8 mouse cellular contexts compared by ENCODE assay signal in genomic region chr3:96559398-96559910, GRCm38 (mm10). TPM values are rescaled to one million over a fixed set of nuclear protein-coding genes. Genes with fewer than 3 reads are reported as not detected.
A peak's percentile ranks its signal among the peaks of the same experiment; 100 is the strongest.
DNase-seq lines count a peak whose midpoint lies in the region; ATAC-seq lines count a peak whose summit lies in the region.

No protein-coding gene starts in this region.

- H3K4me2 ChIP-seq in hindbrain, embryonic 15.5 days: peak overlapping the region; percentile 90
- peak overlapping the region; percentile 83 for H3K4me2 ChIP-seq in midbrain, embryonic 11.5 days

- ATAC-seq in hindbrain, embryonic 15.5 days (ENCODE audit: low FRiP score, low read depth): no peak
- no peak for ATAC-seq in midbrain, embryonic 11.5 days (ENCODE audit: low FRiP score)

- H3K36me3 ChIP-seq in embryonic facial prominence, embryonic 10.5 days (replicated peaks): peaks cover 23% of the 10 kb centered on the region
- H3K36me3 ChIP-seq in hindbrain, embryonic 15.5 days: peaks cover 12% of the 10 kb centered on the region; the same call in 1 of the 2 replicates
- 0 out of 2 replicates have a peak, but pooled peaks cover 7% of the 10 kb centered on the region for H3K36me3 ChIP-seq in midbrain, embryonic 11.5 days (ENCODE audit: control insufficient read depth, insufficient read depth, low read length)

- peak; percentile 18 for DNase-seq in kidney, adult 11 months
- no peak for DNase-seq in kidney, adult 18-20 months
- no peak for DNase-seq in embryonic facial prominence, embryonic 10.5 days (ENCODE audit: low spot score)
- no peak for DNase-seq in midbrain, embryonic 11.5 days (ENCODE audit: low spot score, missing footprints)
- no peak for DNase-seq in c-Kit-positive CD71-positive TER-119-positive erythroid progenitor cells, embryonic 14.5 days (ENCODE audit: low spot score)
- no peak for DNase-seq in ovary, postnatal 10 days (ENCODE audit: low spot score)
- DNase-seq in cerebellum, adult 11 months: no peak

- H3K4me1 ChIP-seq in embryonic facial prominence, embryonic 10.5 days: peaks cover 66% of the 10 kb centered on the region
- peaks cover 60% of the 10 kb centered on the region for H3K4me1 ChIP-seq in hindbrain, embryonic 15.5 days (replicated peaks)
- H3K4me1 ChIP-seq in midbrain, embryonic 11.5 days (ENCODE audit: control insufficient read depth, insufficient read depth, low read length): peaks cover 23% of the 10 kb centered on the region; the same call in 1 of the 2 replicates

- peak overlapping the region; percentile 41 for H3K9ac ChIP-seq in hindbrain, embryonic 15.5 days
- no peak overlapping the region; the same call in 1 of the 2 replicates for H3K9ac ChIP-seq in midbrain, embryonic 11.5 days (ENCODE audit: low read length)

- H3K27me3 ChIP-seq in embryonic facial prominence, embryonic 10.5 days (replicated peaks; ENCODE audit: low read depth, poor library complexity, severe bottlenecking): no peaks in the 10 kb centered on the region
- no peaks in the 10 kb centered on the region for H3K27me3 ChIP-seq in hindbrain, embryonic 15.5 days
- no peaks in the 10 kb centered on the region for H3K27me3 ChIP-seq in midbrain, embryonic 11.5 days (ENCODE audit: control insufficient read depth, insufficient read depth, low read length)

- WGBS in embryonic facial prominence, embryonic 10.5 days: 90% methylated on average over 12 of the region's 12 CpGs
- 81% methylated on average over 12 of the region's 12 CpGs for WGBS in hindbrain, embryonic 15.5 days
- WGBS in midbrain, embryonic 11.5 days: 90% methylated on average over 12 of the region's 12 CpGs

- H3K27ac ChIP-seq in embryonic facial prominence, embryonic 10.5 days (replicated peaks): no peak overlapping the region
- H3K27ac ChIP-seq in hindbrain, embryonic 15.5 days (replicated peaks): no peak overlapping the region
- no peak overlapping the region for H3K27ac ChIP-seq in midbrain, embryonic 11.5 days (ENCODE audit: low read depth, low read length)

- no peaks in the 10 kb centered on the region for H3K9me3 ChIP-seq in embryonic facial prominence, embryonic 10.5 days
- H3K9me3 ChIP-seq in hindbrain, embryonic 15.5 days: no peaks in the 10 kb centered on the region
- no peaks in the 10 kb centered on the region for H3K9me3 ChIP-seq in midbrain, embryonic 11.5 days (ENCODE audit: control insufficient read depth, low read length)

- peak overlapping the region; percentile 80 for H3K4me3 ChIP-seq in embryonic facial prominence, embryonic 10.5 days
- peak overlapping the region; percentile 53 for H3K4me3 ChIP-seq in hindbrain, embryonic 15.5 days
- peak overlapping the region; percentile 53 for H3K4me3 ChIP-seq in midbrain, embryonic 11.5 days (ENCODE audit: low read depth, low read length)

RNA-seq across cellular contexts. Expression of gene Txnip, which starts 1.7 kb away (rescaled TPM):
- 31.2 and 34.9 TPM in 2 replicates for polyA plus RNA-seq in embryonic facial prominence, embryonic 10.5 days (2016; fragmentation: Nextera tagmentation; extraction: Ambion mirVana)
- 48.2 and 53.0 TPM in 2 replicates for polyA plus RNA-seq in hindbrain, embryonic 15.5 days (2015; fragmentation: Nextera tagmentation; extraction: Ambion mirVana)
- 54.0 and 55.9 TPM in 2 replicates for polyA plus RNA-seq in midbrain, embryonic 11.5 days (2014; fragmentation: Nextera tagmentation; extraction: Ambion mirVana)

RNA-seq across cellular contexts. Expression of gene Gm16253, which starts 17.3 kb away (rescaled TPM):
- polyA plus RNA-seq in embryonic facial prominence, embryonic 10.5 days (2016; fragmentation: Nextera tagmentation; extraction: Ambion mirVana): 1.6 and 1.9 TPM in 2 replicates
- polyA plus RNA-seq in hindbrain, embryonic 15.5 days (2015; fragmentation: Nextera tagmentation; extraction: Ambion mirVana): 1.8 and 2.2 TPM in 2 replicates
- 0.36 and 0.43 TPM in 2 replicates for polyA plus RNA-seq in midbrain, embryonic 11.5 days (2014; fragmentation: Nextera tagmentation; extraction: Ambion mirVana)

RNA-seq across cellular contexts. Expression of gene Hfe2, which starts 34.5 kb away (rescaled TPM):
- polyA plus RNA-seq in embryonic facial prominence, embryonic 10.5 days (2016; fragmentation: Nextera tagmentation; extraction: Ambion mirVana): 1.4 and 1.5 TPM in 2 replicates
- 1.9 and 2.0 TPM in 2 replicates for polyA plus RNA-seq in hindbrain, embryonic 15.5 days (2015; fragmentation: Nextera tagmentation; extraction: Ambion mirVana)
- polyA plus RNA-seq in midbrain, embryonic 11.5 days (2014; fragmentation: Nextera tagmentation; extraction: Ambion mirVana): 1.3 and 1.7 TPM in 2 replicates

RNA-seq across cellular contexts. Expression of gene Polr3gl, which starts 34.5 kb away (rescaled TPM):
- polyA plus RNA-seq in embryonic facial prominence, embryonic 10.5 days (2016; fragmentation: Nextera tagmentation; extraction: Ambion mirVana): 30.0 and 33.1 TPM in 2 replicates
- polyA plus RNA-seq in hindbrain, embryonic 15.5 days (2015; fragmentation: Nextera tagmentation; extraction: Ambion mirVana): 36.8 and 38.8 TPM in 2 replicates
- polyA plus RNA-seq in midbrain, embryonic 11.5 days (2014; fragmentation: Nextera tagmentation; extraction: Ambion mirVana): 12.1 and 14.7 TPM in 2 replicates

RNA-seq across cellular contexts. Expression of gene Ankrd34a, which starts 37.0 kb away (rescaled TPM):
- polyA plus RNA-seq in embryonic facial prominence, embryonic 10.5 days (2016; fragmentation: Nextera tagmentation; extraction: Ambion mirVana): 0.66 and 0.99 TPM in 2 replicates
- 16.7 and 19.9 TPM in 2 replicates for polyA plus RNA-seq in hindbrain, embryonic 15.5 days (2015; fragmentation: Nextera tagmentation; extraction: Ambion mirVana)
- polyA plus RNA-seq in midbrain, embryonic 11.5 days (2014; fragmentation: Nextera tagmentation; extraction: Ambion mirVana): 1.5 and 2.0 TPM in 2 replicates
